Mouse (Mus musculus): ENCODE measurements around the gene Spg11. TPM values are rescaled to one million over a fixed set of nuclear protein-coding genes. Genes with fewer than 3 reads are reported as not detected.

Spg11 gene
- total and polyA plus RNA-seq, 2 experiments from 2014 or later = 4.9 to 20.1 TPM

DNA sequence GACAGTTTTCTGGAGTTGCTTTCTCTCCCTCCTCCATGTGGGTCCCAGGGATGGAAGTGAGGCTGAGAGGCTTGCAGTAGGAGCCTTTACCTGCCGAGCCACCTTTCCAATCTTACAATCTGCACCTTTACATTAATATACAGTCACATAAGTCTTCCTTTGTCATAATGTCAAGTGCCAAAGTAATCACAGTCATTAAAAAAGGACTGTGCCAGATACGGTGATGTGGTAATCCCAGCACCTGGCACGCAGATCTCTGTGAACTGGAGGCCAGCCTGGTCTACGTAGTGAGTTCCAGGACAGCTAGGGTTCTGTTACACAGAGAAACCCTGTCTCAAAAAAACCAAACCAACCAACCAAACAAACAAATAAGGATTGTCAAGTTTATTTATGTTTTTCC, 24.3 kb downstream of the Spg11 start:
- no peak overlapping the region for H3K4me2 ChIP-seq (ENCODE audit: low read depth, low read length, poor library complexity, severe bottlenecking)
- no peak overlapping the region for H3K27ac ChIP-seq (ENCODE audit: low read depth, low read length)
- no peak for TF ChIP-seq CTCF (IDR thresholded peaks at IDR 0.05)
- no peaks in the 10 kb centered on the region for H3K9me3 ChIP-seq (ENCODE audit: low read length)
- ATAC-seq (ENCODE audit: low FRiP score) = no peak
- DNase-seq (ENCODE audit: low spot score) = no peak
- H3K36me3 ChIP-seq (ENCODE audit: insufficient read depth, low read length) = peaks cover 53% of the 10 kb centered on the region
- WGBS = 93% methylated on average over 4 of the region's 4 CpGs
- no peak overlapping the region for H3K4me3 ChIP-seq (ENCODE audit: low read depth, low read length)
- H3K27me3 ChIP-seq (ENCODE audit: insufficient read depth, low read length) = no peaks in the 10 kb centered on the region
- H3K4me1 ChIP-seq (ENCODE audit: insufficient read depth, low read length) = no peaks in the 10 kb centered on the region
- H3K9ac ChIP-seq (replicated peaks; ENCODE audit: low read length, poor library complexity, severe bottlenecking) = no peak overlapping the region

DNA sequence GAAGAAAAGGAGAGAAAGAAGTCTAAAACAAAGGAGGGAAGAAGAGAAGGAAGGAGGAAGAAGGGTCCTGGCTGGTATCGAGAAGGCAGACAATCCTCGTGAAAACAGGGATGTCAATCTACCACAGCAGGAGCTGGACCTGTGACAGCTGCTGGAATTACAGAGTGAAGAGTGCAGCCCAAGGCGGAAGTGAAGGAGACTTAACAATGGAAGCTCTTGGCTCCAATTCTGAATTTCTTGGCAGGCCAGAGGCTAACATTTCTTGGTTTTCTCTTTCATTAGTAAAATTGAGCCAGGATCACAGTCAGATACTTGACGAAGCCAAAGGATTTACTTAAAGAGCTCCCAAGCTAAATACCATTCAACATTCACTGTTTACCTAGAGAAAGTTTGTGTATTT, 31.7 kb downstream of the Spg11 start:
- Histone ChIP-seq H3K36me3 (ENCODE audit: insufficient read depth, low read length) (peaks cover 57% of the 10 kb centered on the region), H3K4me1 (ENCODE audit: insufficient read depth, low read length) (no peaks in the 10 kb centered on the region), H3K9ac (replicated peaks; ENCODE audit: low read length, poor library complexity, severe bottlenecking) (no peak overlapping the region), H3K4me3 (ENCODE audit: low read depth, low read length) (no peak overlapping the region), H3K27ac (ENCODE audit: low read depth, low read length) (no peak overlapping the region), H3K27me3 (ENCODE audit: insufficient read depth, low read length) (no peaks in the 10 kb centered on the region), H3K4me2 (ENCODE audit: low read depth, low read length, poor library complexity, severe bottlenecking) (no peak overlapping the region), H3K9me3 (ENCODE audit: low read length) (no peaks in the 10 kb centered on the region)
- DNase-seq (ENCODE audit: low spot score) = peak; percentile 70
- no peak for ATAC-seq (ENCODE audit: low FRiP score)
- 68% methylated on average over 4 of the region's 4 CpGs for WGBS
- TF ChIP-seq CTCF (IDR thresholded peaks at IDR 0.05) = no peak

DNA sequence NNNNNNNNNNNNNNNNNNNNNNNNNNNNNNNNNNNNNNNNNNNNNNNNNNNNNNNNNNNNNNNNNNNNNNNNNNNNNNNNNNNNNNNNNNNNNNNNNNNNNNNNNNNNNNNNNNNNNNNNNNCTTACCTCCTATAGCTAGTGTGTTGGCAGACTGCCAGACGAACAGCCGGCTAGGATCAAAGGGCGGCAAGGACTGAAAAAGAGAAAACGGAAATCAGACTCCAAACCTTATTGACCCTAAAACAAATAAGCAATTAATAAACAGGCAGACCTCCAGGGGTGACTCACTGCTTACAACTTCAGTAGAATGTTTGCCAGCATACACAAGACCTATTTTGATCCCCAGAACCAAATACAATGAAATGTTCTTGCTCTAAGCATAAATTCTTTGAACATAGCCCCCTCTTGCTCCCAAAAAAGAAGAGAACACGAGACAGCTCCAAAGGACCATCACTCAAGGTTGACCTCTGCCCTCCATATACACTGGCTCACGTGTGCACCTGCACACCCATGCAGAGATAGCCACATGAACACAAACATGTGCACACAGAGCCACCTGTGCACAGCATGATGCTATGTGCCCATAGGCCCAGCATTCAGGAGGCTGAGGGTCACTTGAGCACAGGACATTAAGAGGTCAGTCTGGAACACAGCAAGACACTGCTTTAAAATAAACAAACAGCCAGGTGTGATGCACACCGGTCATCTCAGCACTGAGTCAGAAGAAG, 36.3 kb downstream of the Spg11 start:
- DNase-seq (ENCODE audit: low spot score) (peak; percentile 37), ATAC-seq (ENCODE audit: low FRiP score) (no peak)
- no peak overlapping the region for H3K9ac ChIP-seq (replicated peaks; ENCODE audit: low read length, poor library complexity, severe bottlenecking)
- no peaks in the 10 kb centered on the region for H3K9me3 ChIP-seq (ENCODE audit: low read length)
- peaks cover 56% of the 10 kb centered on the region for H3K36me3 ChIP-seq (ENCODE audit: insufficient read depth, low read length)
- H3K4me3 ChIP-seq (ENCODE audit: low read depth, low read length) = no peak overlapping the region
- H3K4me1 ChIP-seq (ENCODE audit: insufficient read depth, low read length) = no peaks in the 10 kb centered on the region
- no peak overlapping the region for H3K4me2 ChIP-seq (ENCODE audit: low read depth, low read length, poor library complexity, severe bottlenecking)
- 50% methylated on average over 7 of the region's 7 CpGs for WGBS
- no peak for TF ChIP-seq CTCF (IDR thresholded peaks at IDR 0.05)
- H3K27ac ChIP-seq (ENCODE audit: low read depth, low read length) = no peak overlapping the region
- H3K27me3 ChIP-seq (ENCODE audit: insufficient read depth, low read length) = no peaks in the 10 kb centered on the region

DNA sequence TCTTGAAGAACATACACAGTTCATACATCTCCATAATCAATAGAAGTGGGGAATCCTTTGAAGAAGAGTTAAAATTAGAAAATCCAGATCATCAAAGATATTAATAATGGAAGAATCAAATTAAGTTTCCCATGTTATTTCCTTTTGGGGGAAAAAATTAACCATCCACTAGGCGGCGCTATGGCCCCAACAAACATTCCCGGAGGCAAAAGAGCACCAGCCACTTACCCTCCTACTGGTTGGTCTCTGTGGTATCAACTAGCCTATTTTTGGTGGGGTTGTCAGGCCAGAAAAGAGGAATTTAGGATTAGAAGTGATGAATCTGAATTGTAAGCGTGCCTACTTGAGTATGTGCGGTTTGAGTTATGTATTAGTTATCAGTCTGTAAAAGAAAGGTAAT, 48.3 kb downstream of the Spg11 start:
- peak; percentile 74 for TF ChIP-seq CTCF (IDR thresholded peaks at IDR 0.05)
- Histone ChIP-seq H3K9me3 (ENCODE audit: low read length) (no peaks in the 10 kb centered on the region), H3K4me3 (ENCODE audit: low read depth, low read length) (no peak overlapping the region), H3K27me3 (ENCODE audit: insufficient read depth, low read length) (no peaks in the 10 kb centered on the region), H3K27ac (ENCODE audit: low read depth, low read length) (no peak overlapping the region), H3K9ac (replicated peaks; ENCODE audit: low read length, poor library complexity, severe bottlenecking) (no peak overlapping the region), H3K4me1 (ENCODE audit: insufficient read depth, low read length) (no peaks in the 10 kb centered on the region), H3K36me3 (ENCODE audit: insufficient read depth, low read length) (peaks cover 52% of the 10 kb centered on the region), H3K4me2 (ENCODE audit: low read depth, low read length, poor library complexity, severe bottlenecking) (no peak overlapping the region)
- 37% methylated on average over 5 of the region's 5 CpGs for WGBS
- ATAC-seq (ENCODE audit: low FRiP score) (no peak), DNase-seq (ENCODE audit: low spot score) (peak; percentile 34)

DNA sequence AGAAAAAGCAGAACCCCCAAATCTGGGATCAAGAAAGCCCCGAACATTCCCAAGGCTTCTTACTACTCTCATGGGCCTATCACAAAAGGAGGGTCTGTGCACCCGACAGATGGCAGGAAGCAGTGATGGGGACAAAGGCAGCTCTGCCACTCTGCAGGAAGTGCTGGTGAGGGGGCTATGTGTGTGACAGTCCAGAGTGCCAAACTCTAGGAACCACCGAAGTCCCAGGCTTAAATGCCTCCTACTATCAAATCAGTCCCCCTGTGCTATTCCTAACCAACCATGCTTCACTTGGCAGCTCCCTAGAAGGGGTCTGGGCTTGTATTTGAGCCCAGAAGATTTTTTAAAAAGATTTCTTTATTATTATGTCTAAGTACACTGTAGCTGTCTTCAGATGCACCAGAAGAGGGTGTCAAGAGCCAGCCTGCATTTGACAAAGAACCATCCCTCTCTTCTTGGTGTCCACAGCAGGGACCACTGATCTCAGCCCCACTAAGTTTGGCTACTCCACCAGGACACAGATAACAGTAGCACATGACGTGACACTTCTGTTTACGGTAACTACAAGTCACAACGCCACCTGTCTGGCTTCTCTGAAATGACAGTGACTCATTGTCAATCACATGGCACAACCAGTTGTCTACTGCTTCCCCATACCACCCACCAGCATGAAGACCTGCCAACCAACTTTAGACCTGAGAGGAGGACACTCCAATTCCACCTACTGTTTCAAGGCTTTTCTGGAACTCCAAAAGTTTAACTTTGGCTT, 48.9 kb downstream of the Spg11 start:
- no peak for ATAC-seq (ENCODE audit: low FRiP score)
- no peak overlapping the region for H3K27ac ChIP-seq (ENCODE audit: low read depth, low read length)
- TF ChIP-seq CTCF (IDR thresholded peaks at IDR 0.05) = no peak
- no peaks in the 10 kb centered on the region for H3K9me3 ChIP-seq (ENCODE audit: low read length)
- no peaks in the 10 kb centered on the region for H3K4me1 ChIP-seq (ENCODE audit: insufficient read depth, low read length)
- no peaks in the 10 kb centered on the region for H3K27me3 ChIP-seq (ENCODE audit: insufficient read depth, low read length)
- peaks cover 53% of the 10 kb centered on the region for H3K36me3 ChIP-seq (ENCODE audit: insufficient read depth, low read length)
- no peak overlapping the region for H3K4me3 ChIP-seq (ENCODE audit: low read depth, low read length)
- 90% methylated on average over 6 of the region's 6 CpGs for WGBS
- H3K4me2 ChIP-seq (ENCODE audit: low read depth, low read length, poor library complexity, severe bottlenecking) = no peak overlapping the region
- H3K9ac ChIP-seq (replicated peaks; ENCODE audit: low read length, poor library complexity, severe bottlenecking) = no peak overlapping the region
- DNase-seq (ENCODE audit: low spot score) = no peak

DNA sequence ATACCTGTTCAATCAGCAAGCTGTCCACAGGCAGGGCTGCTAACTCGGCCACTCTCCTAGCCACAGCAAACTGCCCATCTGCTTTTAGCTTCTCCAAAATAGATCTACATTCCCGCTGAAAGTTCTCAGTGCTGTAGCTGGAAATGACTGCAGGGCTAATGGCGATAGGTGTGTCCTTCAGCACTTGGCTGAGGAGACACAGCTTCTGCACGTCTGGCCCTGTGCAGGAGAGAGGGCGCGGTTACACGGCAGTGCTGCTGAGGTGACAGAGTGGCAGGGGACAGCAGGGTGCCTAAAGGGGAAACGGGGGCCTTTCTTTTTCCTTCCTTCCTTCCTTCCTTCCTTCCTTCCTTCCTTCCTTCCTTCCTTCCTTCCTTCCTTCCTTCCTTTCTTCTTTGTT, 51.9 kb downstream of the Spg11 start:
- no peak for ATAC-seq (ENCODE audit: low FRiP score)
- DNase-seq (ENCODE audit: low spot score) = no peak
- Histone ChIP-seq H3K4me2 (ENCODE audit: low read depth, low read length, poor library complexity, severe bottlenecking) (no peak overlapping the region), H3K9me3 (ENCODE audit: low read length) (no peaks in the 10 kb centered on the region), H3K27ac (ENCODE audit: low read depth, low read length) (no peak overlapping the region), H3K9ac (replicated peaks; ENCODE audit: low read length, poor library complexity, severe bottlenecking) (no peak overlapping the region), H3K4me3 (ENCODE audit: low read depth, low read length) (no peak overlapping the region), H3K27me3 (ENCODE audit: insufficient read depth, low read length) (no peaks in the 10 kb centered on the region), H3K36me3 (ENCODE audit: insufficient read depth, low read length) (peaks cover 45% of the 10 kb centered on the region), H3K4me1 (ENCODE audit: insufficient read depth, low read length) (no peaks in the 10 kb centered on the region)
- 89% methylated on average over 8 of the region's 8 CpGs for WGBS
- TF ChIP-seq CTCF (IDR thresholded peaks at IDR 0.05) = no peak

Data from midbrain, postnatal 0 days (tissue).